Mouse (Mus musculus) liver, adult 2 months (tissue): Measurements from ENCODE around the gene Mpeg1. TPM values are rescaled to one million over a fixed set of nuclear protein-coding genes. Genes with fewer than 3 reads are reported as not detected.

Experiments
- DNase-seq: peaks from one replicate; pipeline ENCODE4 v3.0.0-alpha.2; 2011; ENCODE audit warnings: low read depth, low spot score; ENCODE audit errors: extremely low read depth
- H3K27ac ChIP-seq: fragments of 200-500 bp; replicated peaks from 2 replicates; pipeline ENCODE4 v1.5.1; 2012; ENCODE audit warnings: low read depth, mild to moderate bottlenecking, control low read depth, inconsistent platforms, low read length; ENCODE audit not compliant: insufficient read depth
- H3K27me3 ChIP-seq: fragments of 200-500 bp; 2 replicates; pipeline ENCODE4 v1.6.1; 2012; ENCODE audit warnings: mild to moderate bottlenecking, moderate library complexity, low read length, inconsistent platforms; ENCODE audit not compliant: control insufficient read depth, insufficient read depth
- H3K36me3 ChIP-seq: fragments of 200-500 bp; 2 replicates; pipeline ENCODE4 v1.6.1; 2012; ENCODE audit warnings: low read length, inconsistent platforms; ENCODE audit not compliant: control insufficient read depth, insufficient read depth
- H3K4me1 ChIP-seq: fragments of 200-500 bp; 2 replicates; pipeline ENCODE4 v1.6.1; 2011; ENCODE audit warnings: low read length; ENCODE audit not compliant: control insufficient read depth, insufficient read depth
- H3K4me3 ChIP-seq: fragments of 200-500 bp; 2 replicates; pipeline ENCODE4 v1.5.1; 2011; ENCODE audit warnings: low read depth, mild to moderate bottlenecking, control low read depth, low read length, moderate library complexity; ENCODE audit not compliant: insufficient read depth
- H3K79me2 ChIP-seq: fragments of 200-500 bp; 2 replicates; pipeline ENCODE4 v1.6.1; 2012; ENCODE audit warnings: inconsistent platforms, mild to moderate bottlenecking, low read length, moderate library complexity; ENCODE audit not compliant: control insufficient read depth, insufficient read depth
- H3K9ac ChIP-seq: fragments of 200-500 bp; 2 replicates; pipeline ENCODE4 v1.6.1; 2012; ENCODE audit warnings: low read depth, mild to moderate bottlenecking, control low read depth, inconsistent platforms, low read length
- CTCF ChIP-seq: fragments of 200-500 bp; IDR thresholded peaks from 2 replicates; pipeline ENCODE4 v1.5.1; 2011; ENCODE audit warnings: low read depth, low read length, control low read depth
- POLR2A ChIP-seq: fragments of 200-500 bp; IDR thresholded peaks from 2 replicates; pipeline ENCODE4 v1.6.1; 2011; ENCODE audit warnings: low read length, control low read depth; ENCODE audit not compliant: insufficient read depth; ENCODE audit errors: extremely low read depth
- WGBS: fragments of 180-500 bp; shearing (Covaris S2); methylation state at CpG from one replicate; pipeline ENCODE4 v1.1.7; 2018; 5-methylcytosine and 5-hydroxymethylcytosine counted together
- polyA plus RNA-seq: library from polyadenylated mRNA; depleted of rRNA; stranded (reverse); fragments of >200 nt; gene quantifications from 2 replicates; pipeline ENCODE4 v1.2.3, GENCODE M21; 2012
- total RNA-seq: library from RNA; depleted of rRNA; stranded (reverse); fragments of >200 nt; gene quantifications from 2 replicates; pipeline ENCODE4 v1.2.3, GENCODE M21; 2014

Mpeg1 gene
- total and polyA plus RNA-seq, 2 experiments = 7.4 to 27.1 TPM

DNA sequence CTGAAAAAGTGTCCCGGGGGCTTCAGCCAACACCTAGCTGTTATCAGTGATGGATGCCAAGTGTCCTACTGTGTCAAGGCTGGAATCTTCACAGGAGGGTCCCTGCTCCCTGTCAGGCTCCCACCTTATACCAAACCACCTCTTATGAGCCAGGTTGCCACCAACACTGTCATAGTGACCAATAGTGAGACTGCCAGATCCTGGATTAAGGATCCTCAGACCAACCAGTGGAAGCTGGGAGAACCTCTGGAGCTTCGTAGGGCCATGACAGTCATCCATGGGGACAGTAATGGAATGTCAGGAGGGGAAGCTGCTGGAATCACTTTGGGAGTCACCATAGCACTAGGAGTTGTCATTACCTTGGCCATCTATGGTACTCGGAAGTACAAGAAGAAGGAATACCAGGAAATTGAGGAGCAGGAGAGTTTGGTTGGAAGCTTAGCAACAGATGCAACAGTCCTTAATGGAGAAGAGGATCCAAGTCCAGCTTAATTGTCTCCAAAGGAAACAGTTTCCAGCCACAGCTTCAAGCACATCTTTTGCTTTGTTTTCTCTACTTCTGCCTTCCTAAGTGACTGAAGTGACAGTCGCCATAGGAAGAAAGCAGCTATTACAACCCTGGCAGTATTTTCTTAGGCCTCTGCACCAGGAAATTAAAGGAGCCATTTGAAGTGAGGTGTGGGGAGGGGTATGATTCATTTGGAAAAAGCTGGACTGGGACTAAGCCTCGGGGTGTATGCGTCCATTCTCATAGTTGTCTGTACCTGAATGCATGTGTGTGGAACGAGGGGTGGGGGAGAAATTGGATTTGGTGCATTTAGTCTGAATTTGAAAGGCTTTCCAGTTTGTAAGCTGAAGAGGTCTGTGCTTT, 2.5 kb downstream of the Mpeg1 start:
- 82% methylated on average over 7 of the region's 7 CpGs for WGBS
- H3K4me3 ChIP-seq = peak overlapping the region; percentile 26
- no peaks in the 10 kb centered on the region for H3K36me3 ChIP-seq
- TF ChIP-seq POLR2A = no peak
- TF ChIP-seq CTCF = no peak
- DNase-seq = no peak
- no peaks in the 10 kb centered on the region for H3K27me3 ChIP-seq
- no peaks in the 10 kb centered on the region for H3K79me2 ChIP-seq
- H3K27ac ChIP-seq = peak overlapping the region; percentile 28; the same call in 1 of the 2 replicates
- peaks cover 7% of the 10 kb centered on the region; the same call in 1 of the 2 replicates for H3K4me1 ChIP-seq
- peak overlapping the region; percentile 51; the same call in 1 of the 2 replicates for H3K9ac ChIP-seq

- H3K9ac ChIP-seq = no peak overlapping the region; the same call in 1 of the 2 replicates
- H3K4me1 ChIP-seq = peaks cover 7% of the 10 kb centered on the region; the same call in 1 of the 2 replicates
- H3K4me3 ChIP-seq = 0 out of 2 replicates have a peak overlapping the region, but pooled peaks have one; percentile 8
- H3K27ac ChIP-seq = 0 out of 2 replicates have a peak overlapping the region, but pooled peaks have one; percentile 16
- 46% methylated on average over 1 of the region's 1 CpGs for WGBS
- DNase-seq = no peak
- no peaks in the 10 kb centered on the region for H3K79me2 ChIP-seq
- no peaks in the 10 kb centered on the region for H3K36me3 ChIP-seq
- H3K27me3 ChIP-seq = no peaks in the 10 kb centered on the region
- TF ChIP-seq CTCF (no peak), POLR2A (no peak)
Measured at GRCm38 (mm10) chr19:12463722-12464035, 3.1 kb downstream of the Mpeg1 start.

DNA sequence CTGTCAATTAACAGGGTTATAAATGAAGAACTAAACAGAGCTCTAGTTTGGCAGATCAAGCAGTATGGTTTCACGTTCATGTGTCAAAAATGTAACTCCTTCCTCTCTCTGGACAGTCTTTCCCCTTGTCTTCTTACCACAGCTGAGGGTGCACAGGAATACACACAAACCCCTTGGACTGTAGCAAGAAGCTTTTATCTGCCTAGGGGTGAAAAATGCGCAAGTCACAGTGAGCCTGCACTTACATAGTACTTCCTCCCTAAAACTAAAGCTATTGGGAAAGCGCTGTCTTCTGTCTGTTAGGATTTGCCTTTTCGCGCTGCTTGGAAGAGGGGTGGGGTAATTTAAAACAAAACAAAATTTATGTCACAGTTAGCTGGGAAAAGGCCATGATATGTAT, 3.5 kb downstream of the Mpeg1 start:
- peak overlapping the region; percentile 47; the same call in 1 of the 2 replicates for H3K27ac ChIP-seq
- no peaks in the 10 kb centered on the region for H3K36me3 ChIP-seq
- no peaks in the 10 kb centered on the region for H3K79me2 ChIP-seq
- DNase-seq = no peak
- H3K9ac ChIP-seq = no peak overlapping the region
- WGBS = 80% methylated on average over 5 of the region's 5 CpGs
- H3K4me3 ChIP-seq = peak overlapping the region; percentile 30
- no peaks in the 10 kb centered on the region for H3K27me3 ChIP-seq
- TF ChIP-seq POLR2A (no peak), CTCF (no peak)
- H3K4me1 ChIP-seq = peaks cover 7% of the 10 kb centered on the region; the same call in 1 of the 2 replicates

DNA sequence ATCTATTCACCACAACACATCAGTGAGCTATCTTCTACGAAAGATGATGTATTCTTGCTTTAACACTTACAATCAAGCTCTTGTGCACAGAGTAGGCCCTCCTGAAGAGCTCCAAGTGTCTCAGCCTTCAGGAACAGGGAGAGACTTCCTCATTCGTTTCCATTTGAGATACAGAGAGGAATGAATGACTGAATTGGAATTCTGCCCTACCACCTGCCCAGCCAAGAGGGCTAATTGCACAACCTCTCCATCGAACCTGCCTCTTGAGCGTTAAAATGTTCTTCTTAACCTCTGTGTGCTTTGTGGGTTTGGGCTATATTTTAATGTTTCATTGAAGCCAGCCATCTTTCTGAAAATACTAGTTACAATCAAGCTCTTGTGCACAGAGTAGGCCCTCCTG, 4.1 kb downstream of the Mpeg1 start:
- H3K27ac ChIP-seq = no peak overlapping the region
- WGBS = 33% methylated on average over 4 of the region's 4 CpGs
- H3K9ac ChIP-seq = no peak overlapping the region; the same call in 1 of the 2 replicates
- H3K79me2 ChIP-seq = no peaks in the 10 kb centered on the region
- H3K4me3 ChIP-seq = no peak overlapping the region
- TF ChIP-seq CTCF = no peak
- no peak for TF ChIP-seq POLR2A
- H3K27me3 ChIP-seq = no peaks in the 10 kb centered on the region
- no peaks in the 10 kb centered on the region for H3K36me3 ChIP-seq
- DNase-seq = peak; percentile 83
- peaks cover 7% of the 10 kb centered on the region; the same call in 1 of the 2 replicates for H3K4me1 ChIP-seq

- 91% methylated on average over 10 of the region's 10 CpGs for WGBS
- Histone ChIP-seq H3K4me1 (peaks cover 7% of the 10 kb centered on the region; the same call in 1 of the 2 replicates), H3K9ac (no peak overlapping the region), H3K27ac (no peak overlapping the region), H3K4me3 (no peak overlapping the region), H3K79me2 (no peaks in the 10 kb centered on the region), H3K36me3 (no peaks in the 10 kb centered on the region), H3K27me3 (no peaks in the 10 kb centered on the region)
- no peak for DNase-seq
- TF ChIP-seq POLR2A (no peak), CTCF (no peak)
Measured at GRCm38 (mm10) chr19:12465530-12466144, 5.1 kb downstream of the Mpeg1 start.
